Mouse (Mus musculus): Measurements from ENCODE around the gene Csta1.
"Not testable (repeated sequence)": the region's sequence is repeated elsewhere in the genome, so short reads cannot be mapped to it uniquely, and the experiment has no call there.

Gene Csta1

GRCm38 (mm10) chr16:36131141-36131540 lies at the start of gene Csta1:
Gene Csta1, minus strand, starts transcription at chr16:36131241.
- no peak for DNase-seq (ENCODE audit: low read depth)

GRCm38 (mm10) chr16:36179910-36180309 lies 48.9 kb upstream of the Csta1 start:
- DNase-seq (ENCODE audit: low read depth): peak; percentile 50

GRCm38 (mm10) chr16:36176108-36176507 lies 45.1 kb upstream of the Csta1 start:
- no peak for DNase-seq (ENCODE audit: low read depth)

GRCm38 (mm10) chr16:36167841-36168240 lies 36.8 kb upstream of the Csta1 start:
- not testable (repeated sequence) for DNase-seq (ENCODE audit: low read depth)

GRCm38 (mm10) chr16:36156402-36156975 lies 25.4 kb upstream of the Csta1 start, which contains the start of gene Stfa2l1:
Gene Stfa2l1, plus strand, starts transcription at chr16:36156811.
- DNase-seq (ENCODE audit: low read depth): peak; percentile 45

- no peak for DNase-seq (ENCODE audit: low read depth)
Measured at GRCm38 (mm10) chr16:36138201-36138600, 7.2 kb upstream of the Csta1 start.

- DNase-seq (ENCODE audit: low read depth): no peak
Measured at GRCm38 (mm10) chr16:36128092-36128491, 2.9 kb downstream of the Csta1 start.

GRCm38 (mm10) chr16:36115751-36116150 lies 15.3 kb downstream of the Csta1 start:
- DNase-seq (ENCODE audit: low read depth): not testable (repeated sequence)

- DNase-seq (ENCODE audit: low read depth): not testable (repeated sequence)
Measured at GRCm38 (mm10) chr16:36111486-36111885, 19.6 kb downstream of the Csta1 start.

- DNase-seq (ENCODE audit: low read depth): no peak
Measured at GRCm38 (mm10) chr16:36102211-36102610, 28.8 kb downstream of the Csta1 start.

- no peak for DNase-seq (ENCODE audit: low read depth)
Measured at GRCm38 (mm10) chr16:36101526-36101925, 29.5 kb downstream of the Csta1 start.

GRCm38 (mm10) chr16:36097813-36098499 lies 33.1 kb downstream of the Csta1 start:
- DNase-seq (ENCODE audit: low read depth): peak; percentile 43

GRCm38 (mm10) chr16:36094079-36094478 lies 37.0 kb downstream of the Csta1 start:
- no peak for DNase-seq (ENCODE audit: low read depth)

GRCm38 (mm10) chr16:36090785-36091509 lies 40.1 kb downstream of the Csta1 start:
- no peak for DNase-seq (ENCODE audit: low read depth)

GRCm38 (mm10) chr16:36089850-36090616 lies 41.0 kb downstream of the Csta1 start:
- DNase-seq (ENCODE audit: low read depth): peak; percentile 24

GRCm38 (mm10) chr16:36089065-36089464 lies 42.0 kb downstream of the Csta1 start:
- no peak for DNase-seq (ENCODE audit: low read depth)

- DNase-seq (ENCODE audit: low read depth): no peak
Measured at GRCm38 (mm10) chr16:36087846-36088245, 43.2 kb downstream of the Csta1 start.

- DNase-seq (ENCODE audit: low read depth): no peak
Measured at GRCm38 (mm10) chr16:36079916-36080315, 51.1 kb downstream of the Csta1 start.

- peak; percentile 63 for DNase-seq (ENCODE audit: low read depth)
Measured at GRCm38 (mm10) chr16:36074772-36075171, 56.3 kb downstream of the Csta1 start.

GRCm38 (mm10) chr16:36072410-36073011 lies 58.5 kb downstream of the Csta1 start:
- DNase-seq (ENCODE audit: low read depth): no peak

GRCm38 (mm10) chr16:36071450-36072379 lies 59.3 kb downstream of the Csta1 start, which contains the start of the genes Fam162a and Ccdc58:
Gene Fam162a, minus strand, starts transcription at chr16:36071594.
Gene Ccdc58, plus strand, starts transcription at chr16:36071685.
- peak; percentile 92 for DNase-seq (ENCODE audit: low read depth)

Data from 416B (cell line).